Mouse (Mus musculus) spleen, postnatal 0 days (tissue): ENCODE data around the gene Vmn1r88. TPM values are rescaled to one million over a fixed set of nuclear protein-coding genes. Genes with fewer than 3 reads are reported as not detected.

Source experiments
- polyA plus RNA-seq: library from polyadenylated mRNA; unstranded; fragments of >200 nt; fragmentation: Nextera tagmentation; extraction: Ambion mirVana; gene quantifications from 2 replicates; pipeline ENCODE4 v1.2.1, GENCODE M21; 2015

Gene Vmn1r88
- 0.04 TPM in 1 of 2 replicates, not detected in the other for polyA plus RNA-seq

DNA sequence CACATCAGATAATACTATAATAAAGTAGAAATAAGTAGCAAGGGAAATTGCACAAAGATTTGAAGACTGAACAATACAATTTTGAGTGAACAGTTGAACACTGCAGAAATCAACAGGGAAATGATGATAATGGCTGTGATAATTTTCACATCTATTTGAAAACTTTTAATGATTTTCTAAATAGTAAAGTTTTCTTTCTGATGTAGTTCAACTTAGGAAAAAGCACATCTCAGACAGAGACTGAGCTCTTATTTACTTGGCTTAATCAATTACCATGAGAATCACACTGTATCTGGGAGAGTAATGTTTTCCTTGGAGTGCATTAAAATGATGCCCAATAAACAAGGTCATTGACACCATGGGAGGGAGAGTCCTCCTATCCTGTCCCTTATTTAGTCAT lies at the start of gene Vmn1r88:
Gene Vmn1r88 (plus strand): TSS at position 301 of the 400 bp plus-strand sequence.

DNA sequence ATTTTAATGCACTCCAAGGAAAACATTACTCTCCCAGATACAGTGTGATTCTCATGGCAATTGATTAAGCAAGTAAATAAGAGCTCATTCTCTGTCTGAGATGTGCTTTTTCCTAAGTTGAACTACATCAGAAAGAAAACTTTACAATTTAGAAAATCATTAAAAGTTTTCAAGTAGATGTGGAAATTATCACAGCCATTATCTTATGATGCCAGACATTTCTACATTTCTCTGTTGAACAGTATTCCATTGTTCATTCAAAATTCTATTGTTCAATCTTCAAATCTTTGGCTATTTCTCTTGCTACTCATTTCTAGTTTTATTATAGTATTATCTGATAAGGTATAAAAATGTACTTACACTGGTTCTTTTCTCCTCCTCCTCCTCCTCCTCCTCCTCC lies 39.6 kb upstream of the Vmn1r88 start, which contains the start of gene Vmn1r86:
Gene Vmn1r86 (minus strand): TSS at position 101 of the 400 bp plus-strand sequence.

DNA sequence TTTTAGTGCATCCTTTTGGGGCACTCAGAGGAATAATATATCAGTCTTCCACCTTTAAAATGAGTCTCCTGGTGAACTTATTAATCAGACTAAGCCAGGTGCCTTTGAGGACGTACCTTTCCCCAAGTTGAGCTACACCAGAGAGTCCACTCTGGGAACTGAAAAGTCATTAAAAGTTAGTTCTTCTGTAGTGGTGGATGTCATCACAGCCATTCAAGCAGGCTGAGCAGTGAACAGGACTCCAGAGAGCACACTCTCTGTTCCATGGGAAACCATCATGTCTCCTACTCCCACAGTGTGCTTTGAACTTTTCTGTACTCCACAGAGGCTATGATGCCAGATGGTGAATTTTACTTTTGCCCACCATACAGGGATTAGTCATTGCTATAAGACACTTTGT lies 19.3 kb upstream of the Vmn1r88 start, which contains the start of gene Vmn1r87:
Gene Vmn1r87 (minus strand): TSS at position 101 of the 400 bp plus-strand sequence.

DNA sequence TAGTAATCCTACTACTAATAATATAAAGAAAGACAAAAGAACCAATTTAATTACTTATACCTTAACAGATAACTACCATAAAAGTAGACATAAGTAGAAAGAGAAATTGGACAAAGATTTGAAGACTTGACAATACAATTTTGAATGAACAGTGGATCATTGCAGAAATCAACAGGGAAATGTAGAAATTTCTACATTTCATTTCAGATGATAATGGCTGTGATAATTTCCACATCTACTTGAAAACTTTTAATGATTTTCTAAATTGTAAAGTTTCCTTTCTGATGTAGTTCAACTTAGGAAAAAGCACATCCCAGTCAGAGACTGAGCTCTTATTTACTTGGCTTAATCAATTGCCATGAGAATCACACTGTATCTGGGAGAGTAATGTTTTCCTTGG lies 53.4 kb downstream of the Vmn1r88 start, which contains the start of gene Vmn1r89:
Gene Vmn1r89 (plus strand): TSS at position 301 of the 400 bp plus-strand sequence.

Other genes starting within 250 kb of the Vmn1r88 start
- 1,111 and 1,114 TPM in 2 replicates for gene Rps5, start 237.3 kb upstream of the Vmn1r88 start, polyA plus RNA-seq
- 0.06 and 0.12 TPM in 2 replicates for gene Rnf225, start 232.2 kb upstream of the Vmn1r88 start, polyA plus RNA-seq
- 3.1 and 3.2 TPM in 2 replicates for gene Zfp324, start 193.7 kb upstream of the Vmn1r88 start, polyA plus RNA-seq
- 2.8 and 3.1 TPM in 2 replicates for gene Zfp446, start 181.7 kb upstream of the Vmn1r88 start, polyA plus RNA-seq
- 0.08 TPM in 1 of 2 replicates, not detected in the other for gene Slc27a5, start 161.4 kb upstream of the Vmn1r88 start, polyA plus RNA-seq
- 127 and 136 TPM in 2 replicates for gene Trim28, start 160.5 kb upstream of the Vmn1r88 start, polyA plus RNA-seq
- gene Zbtb45, start 149.5 kb upstream of the Vmn1r88 start, polyA plus RNA-seq: 13.7 and 13.9 TPM in 2 replicates
- gene Chmp2a, start 124.8 kb upstream of the Vmn1r88 start, polyA plus RNA-seq: 158 and 162 TPM in 2 replicates
- gene Ube2m, start 121.3 kb upstream of the Vmn1r88 start, polyA plus RNA-seq: 75.4 and 75.6 TPM in 2 replicates
- 0.36 and 1.1 TPM in 2 replicates for gene Mzf1, start 104.8 kb upstream of the Vmn1r88 start, polyA plus RNA-seq
- gene Vmn1r85, start 64.4 kb upstream of the Vmn1r88 start, polyA plus RNA-seq: not detected in 2 replicates
- not detected in 2 replicates for gene Vmn1r86, start 39.7 kb upstream of the Vmn1r88 start, polyA plus RNA-seq
- gene Vmn1r87, start 19.4 kb upstream of the Vmn1r88 start, polyA plus RNA-seq: not detected in 2 replicates
- gene Vmn1r89, start 53.5 kb downstream of the Vmn1r88 start, polyA plus RNA-seq: not detected in 2 replicates
- gene Lig1, start 117.7 kb downstream of the Vmn1r88 start, polyA plus RNA-seq: 141 and 173 TPM in 2 replicates
- 2.4 TPM in 2 replicates for gene Zswim9, start 119.2 kb downstream of the Vmn1r88 start, polyA plus RNA-seq
- gene Pla2g4c, start 165.1 kb downstream of the Vmn1r88 start, polyA plus RNA-seq: 9.5 and 11.2 TPM in 2 replicates
- not detected in 2 replicates for gene Cabp5, start 238.6 kb downstream of the Vmn1r88 start, polyA plus RNA-seq